Mouse (Mus musculus): ENCODE data around the gene Myo1d.

DNA sequence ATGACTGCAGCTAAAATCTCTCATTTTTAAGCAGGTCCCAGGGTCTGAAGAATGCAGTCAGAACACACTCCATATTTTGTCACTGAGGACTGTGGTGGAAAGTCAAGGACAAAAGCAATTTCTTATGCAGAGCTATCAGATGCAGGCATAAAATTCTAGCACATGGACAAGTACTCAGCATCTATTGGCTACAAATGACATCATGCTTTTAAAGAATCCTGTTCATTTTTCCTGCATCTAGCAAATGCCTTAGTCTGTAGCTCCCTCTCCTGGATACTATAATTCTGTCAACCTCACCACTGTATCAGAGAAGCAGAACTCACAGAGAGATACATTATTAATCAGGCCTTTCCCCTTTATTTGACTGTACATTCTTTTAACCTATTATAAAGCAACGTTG is 109.4 kb downstream of the Myo1d start:
- no peak for TF ChIP-seq POLR2A (IDR thresholded peaks at IDR 0.05; ENCODE audit: borderline replicate concordance, control insufficient read depth, low read depth, low read length)
- no peak for TF ChIP-seq CTCF (IDR thresholded peaks at IDR 0.05; ENCODE audit: control insufficient read depth, insufficient read depth, low read length)
